Mouse (Mus musculus) lung, postnatal 36 days (tissue): Measurements from ENCODE around the gene Gm49369.
"Not testable (repeated sequence)": the region's sequence is repeated elsewhere in the genome, so short reads cannot be mapped to it uniquely, and the experiment has no call there.

Source experiments
- DNase-seq: peaks from one replicate; pipeline ENCODE4 v3.0.0; 2022; ENCODE audit warnings: mixed read lengths

Gene Gm49369

DNA sequence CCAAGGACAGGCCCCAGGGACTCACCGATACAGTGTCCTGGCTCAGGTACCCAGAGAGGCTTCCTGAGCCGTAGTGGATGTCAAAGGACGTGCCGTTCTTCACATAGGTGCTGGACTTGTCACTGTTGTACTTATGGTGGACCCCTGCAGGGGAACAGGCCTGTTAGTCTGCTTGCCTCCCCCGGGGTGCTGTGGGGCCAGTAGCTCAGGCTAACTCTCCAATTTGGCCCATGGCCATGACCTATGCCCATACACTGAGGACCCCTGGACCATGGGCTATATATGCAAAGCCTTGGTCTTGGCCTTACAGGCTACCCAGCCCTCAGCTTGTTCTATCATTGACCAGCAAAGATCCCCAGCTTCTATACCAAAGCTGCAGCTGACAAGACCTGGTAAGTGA lies at the start of gene Gm49369:
Gm49369 (minus strand) TSS at position 101 of the 400 bp plus-strand sequence.
- DNase-seq = no peak

GRCm38 (mm10) chr7:142431106-142431505 lies 48.6 kb upstream of the Gm49369 start:
- no peak for DNase-seq

DNA sequence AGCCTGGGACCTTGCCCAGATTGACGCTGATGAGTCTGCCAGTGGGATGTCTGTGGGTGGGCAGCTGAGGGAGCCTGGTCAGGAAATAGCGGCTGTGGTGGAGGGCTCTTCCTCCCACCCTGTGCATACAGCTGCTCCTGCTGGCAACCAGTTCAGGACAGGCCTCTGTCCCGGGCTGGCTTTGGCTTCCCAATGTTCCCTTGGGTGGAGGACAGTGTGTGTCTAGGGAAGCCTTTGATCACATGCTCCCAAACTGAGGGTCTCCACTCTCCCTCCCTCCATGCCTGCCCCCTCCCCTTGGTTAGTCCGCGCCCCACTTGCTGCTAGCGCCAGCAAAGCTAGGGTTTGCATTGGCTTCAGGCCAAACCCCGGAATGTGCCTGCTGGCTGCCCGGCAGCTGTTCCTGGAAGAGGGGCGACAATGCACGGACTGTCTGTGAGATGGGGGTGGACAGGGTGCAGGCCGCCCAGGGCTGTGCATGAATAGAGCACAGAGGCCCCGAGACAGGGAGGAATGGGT lies 47.8 kb upstream of the Gm49369 start:
- DNase-seq = peak; percentile 38

DNA sequence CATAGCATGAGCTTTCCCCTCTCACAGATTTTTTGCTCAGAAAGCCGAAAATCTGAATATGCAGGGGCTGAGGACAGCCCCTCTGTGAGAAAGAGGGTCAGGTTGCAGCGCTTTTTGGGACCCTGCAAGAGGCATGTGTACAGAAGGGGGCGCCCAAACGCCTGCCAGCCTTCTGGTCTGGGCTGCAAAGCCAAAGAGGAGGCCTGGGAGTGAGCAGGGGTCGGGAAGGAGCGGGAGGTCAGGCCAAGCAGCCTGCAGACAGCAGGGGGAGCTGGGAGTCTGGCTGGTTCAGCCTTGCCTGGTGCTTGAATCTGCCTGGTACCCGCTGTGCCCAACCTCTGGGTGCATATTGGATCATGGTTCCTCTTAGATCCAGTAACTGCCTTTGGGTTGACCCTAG lies 45.7 kb upstream of the Gm49369 start:
- peak; percentile 43 for DNase-seq

- peak; percentile 49 for DNase-seq
Observed at GRCm38 (mm10) chr7:142425641-142426213, 43.3 kb upstream of the Gm49369 start.

- no peak for DNase-seq
Observed at GRCm38 (mm10) chr7:142421826-142422225, 39.4 kb upstream of the Gm49369 start.

- DNase-seq = no peak
Observed at GRCm38 (mm10) chr7:142419887-142420286, 37.4 kb upstream of the Gm49369 start.

GRCm38 (mm10) chr7:142418679-142419078 lies 36.2 kb upstream of the Gm49369 start:
- no peak for DNase-seq

GRCm38 (mm10) chr7:142418027-142418426 lies 35.6 kb upstream of the Gm49369 start:
- peak; percentile 24 for DNase-seq

DNA sequence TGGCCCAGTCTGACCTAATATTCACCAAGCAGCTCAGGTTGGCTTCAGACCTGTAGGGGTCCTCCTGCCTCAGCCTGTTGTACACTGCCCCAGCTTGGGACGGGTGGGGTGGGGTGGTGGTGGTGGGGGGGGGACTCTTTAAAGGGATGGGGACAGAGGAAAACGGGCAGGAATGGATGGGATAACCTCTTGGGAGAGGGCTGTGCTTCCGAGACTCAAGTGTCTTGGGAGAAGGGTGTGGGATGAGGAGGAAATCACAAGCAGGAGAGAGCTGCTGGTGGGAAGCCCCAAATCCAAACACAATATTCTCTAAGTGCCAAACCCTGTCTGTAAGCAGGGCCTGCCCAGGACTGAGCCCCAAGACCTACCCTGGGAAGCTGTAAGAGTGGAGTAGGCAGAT lies 33.8 kb upstream of the Gm49369 start:
- no peak for DNase-seq

DNA sequence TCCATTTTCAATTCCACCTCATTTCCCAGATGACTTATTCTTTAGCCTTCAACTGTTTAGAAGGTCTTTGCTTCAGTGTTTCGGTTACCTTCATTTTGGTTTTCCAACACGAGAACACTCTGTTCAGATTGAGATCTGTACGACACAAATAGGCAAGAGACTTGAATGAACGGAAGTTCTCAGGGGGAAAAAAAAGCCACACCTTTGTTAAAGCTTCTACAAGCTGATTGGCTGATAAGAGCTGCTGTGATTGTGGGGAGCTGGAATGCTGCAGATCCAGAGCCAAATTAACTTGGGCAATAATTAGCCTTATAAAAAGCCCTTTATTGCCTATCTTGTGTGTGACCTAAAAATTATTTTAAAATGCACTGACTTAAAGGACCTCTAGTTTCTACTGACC lies 32.8 kb upstream of the Gm49369 start:
- peak; percentile 61 for DNase-seq

DNA sequence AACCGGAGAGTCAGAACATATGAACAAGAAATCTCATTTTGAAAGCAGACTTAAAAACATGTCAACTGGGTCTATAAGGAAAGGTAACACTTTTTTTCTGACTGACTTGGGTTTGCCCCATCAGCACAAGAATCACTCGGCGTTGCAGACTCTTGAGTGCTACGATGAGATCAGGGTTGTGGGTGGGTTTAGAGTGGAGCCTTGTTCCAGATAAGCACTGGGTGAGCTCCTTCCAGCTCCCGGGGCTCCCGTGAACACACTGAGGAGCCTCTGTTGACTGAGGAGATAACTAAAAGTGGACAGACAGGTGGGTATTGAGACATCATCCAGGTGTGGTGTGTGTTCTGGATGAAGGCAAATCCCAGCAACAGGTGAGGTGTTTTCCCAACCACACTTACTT lies 30.8 kb upstream of the Gm49369 start:
- no peak for DNase-seq

GRCm38 (mm10) chr7:142409603-142410002 lies 27.1 kb upstream of the Gm49369 start:
- no peak for DNase-seq

- DNase-seq = no peak
Observed at GRCm38 (mm10) chr7:142408686-142409085, 26.2 kb upstream of the Gm49369 start.

DNA sequence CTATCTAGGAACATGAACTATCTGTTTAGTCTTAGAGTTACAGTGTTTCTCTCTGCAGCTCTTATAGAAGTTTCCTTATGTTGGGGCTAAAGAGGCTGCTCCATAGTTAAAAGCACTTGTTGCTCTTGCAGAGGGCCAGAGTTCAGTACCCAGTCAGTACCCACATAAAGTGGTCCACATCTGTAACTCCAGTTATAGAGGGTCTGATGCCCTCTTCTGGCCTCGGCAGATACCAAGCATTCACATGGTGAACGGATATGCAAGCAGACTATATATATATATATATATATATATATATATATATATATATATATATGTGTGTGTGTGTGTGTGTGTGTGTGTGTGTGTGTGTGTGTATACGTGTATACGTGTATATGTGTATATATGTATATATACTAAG lies 25.5 kb upstream of the Gm49369 start:
- DNase-seq = no peak

DNA sequence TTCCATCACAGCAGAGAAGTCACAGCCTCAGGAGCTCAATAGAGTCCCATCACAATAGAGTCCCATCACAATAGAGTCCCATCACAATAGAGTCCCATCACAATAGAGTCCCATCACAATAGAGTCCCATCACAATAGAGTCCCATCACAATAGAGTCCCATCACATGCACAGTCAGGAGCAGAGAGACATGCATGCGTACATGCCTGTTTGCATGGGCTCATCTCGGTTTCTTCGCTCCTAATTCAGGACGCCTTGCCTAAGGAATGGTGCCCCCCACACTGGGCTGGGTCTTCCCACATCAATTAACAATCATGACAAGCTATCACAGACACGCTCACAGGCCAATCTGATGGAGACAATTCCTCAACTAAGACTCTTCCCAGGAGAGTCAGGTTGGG lies 22.7 kb upstream of the Gm49369 start:
- DNase-seq = not testable (repeated sequence)

- peak; percentile 78 for DNase-seq
Observed at GRCm38 (mm10) chr7:142403591-142403990, 21.1 kb upstream of the Gm49369 start.

DNA sequence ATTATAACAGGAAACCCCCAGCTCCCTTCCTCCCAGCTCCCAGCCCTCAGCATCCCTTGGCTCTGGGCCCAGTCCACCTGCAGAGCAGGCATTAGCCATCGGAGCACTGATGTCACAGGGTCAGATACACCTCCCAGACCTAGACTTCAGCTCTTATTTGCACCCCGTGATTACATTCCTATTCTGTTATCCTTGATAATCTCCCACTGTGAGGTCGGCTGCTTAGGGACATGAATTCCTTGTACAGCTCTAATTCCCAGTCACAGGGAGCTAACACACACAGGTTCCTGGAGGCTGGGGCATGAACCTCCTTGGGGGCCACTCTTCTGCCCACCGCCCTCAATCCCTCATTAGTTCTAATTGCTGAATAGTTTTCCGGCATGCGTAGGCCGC lies 18.3 kb upstream of the Gm49369 start:
- no peak for DNase-seq

- DNase-seq = no peak
Observed at GRCm38 (mm10) chr7:142400112-142400749, 17.8 kb upstream of the Gm49369 start.

- peak; percentile 53 for DNase-seq
Observed at GRCm38 (mm10) chr7:142399250-142399649, 16.8 kb upstream of the Gm49369 start.

- DNase-seq = peak; percentile 67
Observed at GRCm38 (mm10) chr7:142398052-142398451, 15.6 kb upstream of the Gm49369 start.

DNA sequence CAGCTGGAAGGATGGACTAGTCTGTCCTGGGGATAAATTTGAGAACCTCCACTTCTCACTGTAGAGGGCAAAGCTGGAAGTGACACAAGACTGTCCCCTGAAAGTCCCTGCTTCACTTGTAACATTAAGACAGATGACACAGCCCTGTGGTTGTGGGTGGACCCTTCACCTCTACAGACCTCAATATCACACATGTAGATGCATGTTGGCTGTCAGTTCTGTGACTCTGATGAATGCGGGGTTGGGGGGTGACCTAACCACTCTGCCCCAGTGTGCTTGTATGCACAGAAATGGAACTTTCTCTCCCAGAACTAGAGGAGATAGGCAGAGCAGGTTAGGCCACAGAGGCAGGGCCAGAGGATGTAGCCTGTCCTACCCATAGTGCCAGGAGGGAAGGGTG lies 14.1 kb upstream of the Gm49369 start:
- no peak for DNase-seq

GRCm38 (mm10) chr7:142395472-142395871 lies 13.0 kb upstream of the Gm49369 start:
- DNase-seq = no peak
